Mouse (Mus musculus) lung, postnatal 0 days (tissue): ENCODE measurements around the gene Krt17. TPM values are rescaled to one million over a fixed set of nuclear protein-coding genes. Genes with fewer than 3 reads are reported as not detected.
"Not testable (repeated sequence)": the region's sequence is repeated elsewhere in the genome, so short reads cannot be mapped to it uniquely, and the experiment has no call there.

Source experiments
- ATAC-seq: fragments of 200-750 bp; cut with Nextera tagmentation; 2 replicates; pipeline ENCODE4 v1.8.0; 2017; ENCODE audit warnings: moderate library complexity
- DNase-seq: peaks from one replicate; pipeline ENCODE4 v3.0.0-alpha.2; 2016; ENCODE audit warnings: low spot score
- H3K27ac ChIP-seq: fragments of 300-500 bp; sonication (generic); 2 replicates; pipeline ENCODE4 v1.5.1; 2014; ENCODE audit warnings: antibody characterized with exemption, mild to moderate bottlenecking, low read length, mixed read lengths
- H3K27me3 ChIP-seq: fragments of 300-500 bp; sonication (generic); replicated peaks from 2 replicates; pipeline ENCODE4 v1.6.1; 2014; ENCODE audit warnings: low read length, mixed read lengths; ENCODE audit not compliant: insufficient read depth
- H3K36me3 ChIP-seq: fragments of 300-500 bp; sonication (generic); 2 replicates; pipeline ENCODE4 v1.6.1; 2014; ENCODE audit warnings: low read length, mixed read lengths; ENCODE audit not compliant: insufficient read depth
- H3K4me1 ChIP-seq: fragments of 300-500 bp; sonication (generic); 2 replicates; pipeline ENCODE4 v1.6.1; 2014; ENCODE audit warnings: antibody characterized with exemption, low read depth, low read length, mixed read lengths; ENCODE audit not compliant: insufficient read depth
- H3K4me2 ChIP-seq: fragments of 300-500 bp; sonication (generic); replicated peaks from 2 replicates; pipeline ENCODE4 v1.6.1; 2014; ENCODE audit warnings: low read depth, mild to moderate bottlenecking, low read length, moderate library complexity, mixed read lengths
- H3K4me3 ChIP-seq: fragments of 300-500 bp; sonication (generic); 2 replicates; pipeline ENCODE4 v1.5.1; 2014; ENCODE audit warnings: low read depth, low read length
- H3K9ac ChIP-seq: fragments of 300-500 bp; sonication (generic); replicated peaks from 2 replicates; pipeline ENCODE4 v1.6.1; 2014; ENCODE audit warnings: low read depth, mild to moderate bottlenecking
- H3K9me3 ChIP-seq: fragments of 300-500 bp; sonication (generic); 2 replicates; pipeline ENCODE4 v1.6.1; 2016; ENCODE audit warnings: low read length, mixed read lengths
- CTCF ChIP-seq: IDR thresholded peaks from 2 replicates; pipeline ENCODE4 v1.5.1; 2016; ENCODE audit warnings: antibody characterized with exemption, mild to moderate bottlenecking
- EP300 ChIP-seq: IDR thresholded peaks from 2 replicates; pipeline ENCODE4 v1.6.1; 2016; ENCODE audit warnings: antibody characterized with exemption, mild to moderate bottlenecking, control low read depth
- WGBS: fragments of 180-500 bp; shearing (Covaris S2); extraction: QIAGEN DNeasy Blood & Tissue Kit; methylation state at CpG from one replicate; pipeline ENCODE4 v1.1.7; 2014; 5-methylcytosine and 5-hydroxymethylcytosine counted together
- polyA plus RNA-seq: library from polyadenylated mRNA; unstranded; fragments of >200 nt; fragmentation: Nextera tagmentation; extraction: Ambion mirVana; gene quantifications from 2 replicates; pipeline ENCODE4 v1.2.1, GENCODE M21; 2015

Gene Krt17
- polyA plus RNA-seq, 1 experiment from 2014 or later, result 0.58 TPM

DNA sequence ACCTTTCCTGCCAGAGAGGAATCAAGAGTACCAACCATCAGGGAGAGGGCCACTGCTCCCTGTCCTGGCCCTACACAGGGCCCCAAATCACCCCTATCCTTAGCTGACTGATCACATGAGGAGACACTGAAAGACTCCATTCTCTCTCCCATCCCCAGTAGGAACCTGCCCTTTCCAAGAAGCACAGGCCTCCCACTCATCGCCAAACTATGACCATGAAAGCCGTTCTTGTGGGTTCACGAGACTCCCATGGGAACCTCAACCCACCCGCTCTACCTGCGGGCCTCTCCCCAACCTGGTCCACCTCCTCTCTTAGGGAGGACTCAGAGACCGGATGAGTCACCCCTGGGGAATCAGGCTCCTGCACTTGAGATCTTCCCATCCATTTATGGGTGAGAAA lies 5.3 kb downstream of the Krt17 start:
- ATAC-seq (no peak), DNase-seq (no peak)
- Histone ChIP-seq H3K27me3 (no peaks in the 10 kb centered on the region), H3K4me2 (no peak overlapping the region), H3K9ac (no peak overlapping the region), H3K36me3 (no peaks in the 10 kb centered on the region), H3K4me1 (no peaks in the 10 kb centered on the region), H3K27ac (no peak overlapping the region), H3K4me3 (no peak overlapping the region), H3K9me3 (no peaks in the 10 kb centered on the region)
- TF ChIP-seq EP300 (no peak), CTCF (no peak)
- 90% methylated on average over 6 of the region's 6 CpGs for WGBS

DNA sequence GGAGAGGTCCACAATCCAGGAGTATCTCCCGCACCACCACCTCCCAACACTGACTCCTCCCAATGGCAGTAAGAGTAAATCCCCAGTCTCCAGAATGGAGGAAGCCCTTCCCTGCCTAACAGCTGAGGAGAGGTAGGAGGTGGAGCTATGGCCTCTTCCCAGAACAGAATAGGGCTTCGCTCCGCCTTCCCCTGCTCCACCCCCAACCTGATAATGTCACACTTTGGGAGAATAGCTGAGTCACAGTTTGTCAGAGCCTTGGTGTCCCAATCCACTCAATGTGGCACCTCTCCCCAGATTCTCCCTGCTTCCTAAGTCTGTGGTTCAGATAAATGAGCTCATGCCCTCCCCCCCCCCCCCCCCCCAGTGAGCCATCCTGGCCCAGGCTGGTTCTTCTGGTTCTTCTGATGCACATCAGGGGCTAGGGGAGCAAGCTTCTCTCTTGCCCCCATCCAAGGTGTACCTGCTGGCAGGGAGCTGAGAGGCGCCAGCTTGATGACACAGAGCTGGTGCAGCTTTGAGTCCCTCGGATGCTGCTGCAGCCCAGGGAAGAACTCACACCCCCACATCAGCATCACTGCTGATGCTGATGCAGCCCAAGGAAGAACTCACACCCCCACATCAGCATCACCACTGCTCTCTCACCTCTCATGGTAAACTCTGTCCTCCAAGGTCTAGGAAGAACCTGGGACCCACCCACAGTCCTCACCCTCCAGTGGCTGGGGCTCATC lies 6.3 kb downstream of the Krt17 start:
- Histone ChIP-seq H3K4me1 (no peaks in the 10 kb centered on the region), H3K36me3 (no peaks in the 10 kb centered on the region), H3K4me2 (no peak overlapping the region), H3K27ac (no peak overlapping the region), H3K27me3 (no peaks in the 10 kb centered on the region), H3K9me3 (no peaks in the 10 kb centered on the region), H3K9ac (no peak overlapping the region), H3K4me3 (no peak overlapping the region)
- 55% methylated on average over 5 of the region's 5 CpGs for WGBS
- DNase-seq (no peak), ATAC-seq (no peak)
- no peak for TF ChIP-seq CTCF
- no peak for TF ChIP-seq EP300

DNA sequence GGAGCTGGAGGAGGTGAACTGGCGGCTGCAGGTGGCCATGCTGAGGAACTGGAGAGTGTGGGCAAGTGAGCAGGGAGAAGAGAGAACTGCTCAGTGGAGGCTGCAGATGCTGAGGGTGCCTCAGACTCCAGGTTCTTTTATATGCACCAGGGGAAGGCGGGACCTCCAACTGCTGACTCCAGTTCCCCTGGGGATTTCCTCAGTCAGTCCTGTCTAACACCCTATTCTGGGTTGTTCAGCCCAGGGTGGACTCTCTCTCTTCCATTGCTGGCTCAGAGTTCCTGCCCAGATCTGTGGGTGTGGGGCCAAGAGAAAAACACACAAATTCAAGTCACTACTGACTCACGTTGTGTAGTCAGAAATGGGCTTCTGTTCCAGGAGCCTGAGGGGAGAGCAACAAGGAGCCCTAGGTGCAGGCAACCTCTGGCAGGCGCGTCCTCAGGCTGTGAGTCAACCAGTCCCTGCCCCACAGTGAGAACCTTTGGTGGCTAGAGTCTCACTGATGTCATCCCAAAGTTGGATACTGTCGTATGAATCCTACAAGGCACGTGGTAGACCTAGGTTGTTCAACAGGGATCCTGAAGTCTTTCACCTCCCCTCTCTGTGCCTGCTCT lies 11.9 kb downstream of the Krt17 start, which contains the start of gene Krt16:
Gene Krt16, minus strand, starts transcription at position 51 of the 614 bp plus-strand sequence.
- H3K9me3 ChIP-seq, result no peaks in the 10 kb centered on the region
- WGBS, result 77% methylated on average over 7 of the region's 7 CpGs
- ATAC-seq, result no peak
- TF ChIP-seq CTCF, result no peak
- no peak for TF ChIP-seq EP300
- DNase-seq, result no peak
- no peak within 1 kb of the TSS for H3K27ac ChIP-seq
- H3K4me1 ChIP-seq, result no peaks in the 10 kb centered on the region
- H3K4me2 ChIP-seq, result no peak within 1 kb of the TSS
- no peaks in the 10 kb centered on the region for H3K36me3 ChIP-seq
- no peak within 1 kb of the TSS for H3K9ac ChIP-seq
- H3K27me3 ChIP-seq, result no peaks in the 10 kb centered on the region
- no peak within 1 kb of the TSS for H3K4me3 ChIP-seq

DNA sequence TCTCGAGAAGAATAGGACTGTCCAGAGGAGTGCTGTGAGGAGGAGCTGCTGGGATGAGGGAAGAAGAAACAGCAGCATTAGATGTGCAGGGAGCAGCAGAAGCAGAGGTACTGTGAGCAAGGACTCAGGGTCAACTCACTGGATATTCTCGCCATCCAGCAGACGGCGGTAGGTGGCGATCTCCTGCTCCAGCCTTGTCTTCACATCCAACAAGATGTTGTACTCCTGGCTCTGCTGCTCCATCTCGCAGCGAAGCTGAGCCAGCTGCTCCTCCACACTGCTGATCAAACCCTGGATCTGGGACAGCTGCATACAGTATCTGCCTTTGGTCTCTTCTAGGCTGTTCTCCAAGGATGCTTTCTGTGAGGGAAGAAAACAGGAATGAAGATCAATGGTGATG lies 14.4 kb downstream of the Krt17 start:
- not testable (repeated sequence) for H3K9me3 ChIP-seq, H3K4me2 ChIP-seq, H3K27me3 ChIP-seq, H3K36me3 ChIP-seq, DNase-seq, H3K4me3 ChIP-seq, H3K4me1 ChIP-seq, ATAC-seq, H3K9ac ChIP-seq, H3K27ac ChIP-seq
- 68% methylated on average over 7 of the region's 7 CpGs for WGBS

DNA sequence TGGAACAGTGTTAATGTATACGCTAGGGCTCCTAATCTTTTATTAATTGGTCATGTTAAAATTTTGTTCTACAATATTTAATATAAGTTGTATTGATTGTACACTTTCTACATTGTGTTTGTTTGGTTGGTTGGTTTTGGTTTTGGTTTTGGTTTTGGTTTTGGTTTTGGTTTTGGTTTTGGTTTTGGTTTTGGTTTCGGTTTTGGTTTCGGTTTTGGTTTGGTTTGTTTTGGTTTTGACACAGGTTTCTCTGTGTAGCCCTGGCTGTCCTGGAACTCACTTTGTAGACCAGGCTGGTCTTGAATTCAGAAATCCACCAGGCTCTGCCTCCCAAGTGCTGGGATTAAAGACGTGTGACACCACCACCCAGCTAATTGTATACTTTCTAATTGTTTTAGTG lies 20.6 kb downstream of the Krt17 start:
- not testable (repeated sequence) for H3K27ac ChIP-seq, H3K9me3 ChIP-seq, ATAC-seq, H3K27me3 ChIP-seq, H3K4me2 ChIP-seq, H3K4me1 ChIP-seq, H3K9ac ChIP-seq, H3K36me3 ChIP-seq, H3K4me3 ChIP-seq, DNase-seq
- WGBS, result 82% methylated on average over 4 of the region's 4 CpGs

DNA sequence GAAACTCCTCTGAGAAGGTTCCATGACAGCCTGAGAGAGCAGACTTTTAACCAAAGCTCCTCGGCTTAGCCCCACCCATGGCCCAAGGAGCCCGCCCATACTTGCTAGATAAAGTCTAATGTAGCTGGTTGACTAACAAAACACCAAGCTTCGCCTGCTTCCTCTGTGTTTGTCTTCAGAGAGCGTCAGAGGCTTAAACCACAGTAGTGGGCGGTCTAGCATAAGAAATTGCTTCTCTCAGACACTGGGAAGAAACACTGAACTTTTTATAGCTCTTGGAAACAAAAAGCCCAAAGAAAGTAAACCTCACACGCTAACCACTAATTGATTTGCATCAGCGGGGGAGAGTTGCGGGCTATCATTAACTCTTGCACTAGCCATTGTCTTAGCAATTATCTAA lies 39.1 kb downstream of the Krt17 start:
- H3K9ac ChIP-seq, result no peak overlapping the region
- no peak overlapping the region for H3K4me2 ChIP-seq
- no peak overlapping the region for H3K27ac ChIP-seq
- DNase-seq (no peak), ATAC-seq (no peak)
- 0 out of 2 replicates have a peak, but pooled peaks cover 4% of the 10 kb centered on the region for H3K9me3 ChIP-seq
- no peak overlapping the region for H3K4me3 ChIP-seq
- TF ChIP-seq CTCF, result no peak
- no peak for TF ChIP-seq EP300
- H3K27me3 ChIP-seq, result no peaks in the 10 kb centered on the region
- H3K4me1 ChIP-seq, result no peaks in the 10 kb centered on the region
- 65% methylated on average over 8 of the region's 8 CpGs for WGBS
- no peaks in the 10 kb centered on the region for H3K36me3 ChIP-seq
